Mouse (Mus musculus) megakaryocyte, embryonic 14.5 days (primary cell): ENCODE results near the gene Gm28372.

Experiments used
- FLI1 ChIP-seq: IDR thresholded peaks from 2 replicates; pipeline ENCODE4 v1.6.1; 2012; ENCODE audit warnings: low read length, inconsistent platforms, mixed read lengths
- GATA1 ChIP-seq: IDR thresholded peaks from 3 replicates; pipeline ENCODE4 v1.6.1; 2012; ENCODE audit warnings: mixed read lengths, low read length, inconsistent platforms, borderline replicate concordance

- TF ChIP-seq GATA1 (no peak), FLI1 (no peak)
These were observed 42.5 kb upstream of the Gm28372 start for GRCm38 (mm10) chr2:130362511-130363026.
